Comparison of ENCODE assay signal across 11 mouse cellular contexts in the genomic region with DNA sequence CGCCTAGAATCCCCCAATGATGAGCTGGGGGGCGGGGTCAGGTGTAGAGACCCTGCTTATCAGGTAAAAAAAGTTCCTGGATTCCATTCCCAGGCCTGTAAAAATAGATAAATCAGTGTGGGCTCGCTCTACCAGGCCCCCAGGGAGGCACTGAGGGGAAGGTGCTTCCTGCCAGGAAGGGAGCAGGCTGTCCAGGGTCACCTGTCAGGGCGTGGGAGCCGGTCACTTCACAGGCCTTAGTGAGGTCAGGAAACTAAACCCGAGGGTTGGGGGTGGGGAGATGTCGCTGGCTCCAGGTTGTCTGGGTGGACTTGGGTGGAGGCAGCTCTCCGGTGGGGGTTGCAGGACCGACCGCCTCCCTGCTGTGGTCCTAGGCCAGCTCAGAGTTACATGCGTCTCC. TPM values are rescaled to one million over a fixed set of nuclear protein-coding genes. Genes with fewer than 3 reads are reported as not detected.
DNase-seq lines count a peak whose midpoint lies in the region; ATAC-seq and TF ChIP-seq lines count a peak whose summit lies in the region.
"Had no signal": no experiment of that assay in that cellular context is flagged by ENCODE, and none has a peak within 500 bp of the region (broad histone marks: within the 10 kb centered on the region; RNA-seq: fewer than 3 reads in every experiment).

No protein-coding gene starts in this region.

- H3K9ac ChIP-seq in forebrain, embryonic 12.5 days, result no peak overlapping the region
- H3K9ac ChIP-seq in forebrain, postnatal 0 days, result no peak overlapping the region
- H3K9ac ChIP-seq in heart, embryonic 11.5 days (ENCODE audit: low read depth, low read length), result peak overlapping the region; percentile 43; the same call in 1 of the 2 replicates

- H3K9me3 ChIP-seq in forebrain, embryonic 12.5 days, result no peaks in the 10 kb centered on the region
- no peaks in the 10 kb centered on the region for H3K9me3 ChIP-seq in forebrain, postnatal 0 days (ENCODE audit: low read length)
- H3K9me3 ChIP-seq in heart, embryonic 11.5 days (replicated peaks; ENCODE audit: control insufficient read depth, low read length), result no peaks in the 10 kb centered on the region

- peaks cover 42% of the 10 kb centered on the region for H3K36me3 ChIP-seq in forebrain, embryonic 12.5 days (replicated peaks)
- peaks cover 35% of the 10 kb centered on the region for H3K36me3 ChIP-seq in forebrain, postnatal 0 days (ENCODE audit: insufficient read depth)
- no peaks in the 10 kb centered on the region for H3K36me3 ChIP-seq in heart, embryonic 11.5 days (ENCODE audit: control insufficient read depth, insufficient read depth, low read length)

- no peak for DNase-seq in forebrain, postnatal 0 days
- DNase-seq in adrenal gland, adult 2 months, result peak; percentile 76
- peak; percentile 70 for DNase-seq in kidney, adult 9 months
- DNase-seq in thymus, adult 18-20 months, result no peak
- no peak for DNase-seq in MN1 (ENCODE audit: low spot score)
- DNase-seq: layer of hippocampus, postnatal 36 days; right cerebral cortex, postnatal 25 days had no signal

- no peak for ATAC-seq in forebrain, embryonic 12.5 days (ENCODE audit: low FRiP score)
- no peak for ATAC-seq in forebrain, postnatal 0 days
- ATAC-seq in heart, embryonic 11.5 days (replicated peaks; ENCODE audit: insufficient number of reproducible peaks, low FRiP score, low TSS enrichment), result peak; percentile 56
- ATAC-seq in megakaryocyte, adult 5-6 weeks (ENCODE audit: poor library complexity, severe bottlenecking), result no peak

- no peak overlapping the region for H3K4me2 ChIP-seq in forebrain, embryonic 12.5 days
- no peak overlapping the region for H3K4me2 ChIP-seq in forebrain, postnatal 0 days (ENCODE audit: low read depth)
- peak overlapping the region; percentile 48 for H3K4me2 ChIP-seq in heart, embryonic 11.5 days

- H3K4me1 ChIP-seq in forebrain, embryonic 12.5 days, result peaks cover 63% of the 10 kb centered on the region
- H3K4me1 ChIP-seq in forebrain, postnatal 0 days (ENCODE audit: insufficient read depth), result peaks cover 32% of the 10 kb centered on the region
- peaks cover 40% of the 10 kb centered on the region for H3K4me1 ChIP-seq in heart, embryonic 11.5 days (ENCODE audit: control insufficient read depth, insufficient read depth, low read length)

- no peaks in the 10 kb centered on the region for H3K27me3 ChIP-seq in forebrain, embryonic 12.5 days
- no peaks in the 10 kb centered on the region for H3K27me3 ChIP-seq in forebrain, postnatal 0 days (ENCODE audit: insufficient read depth, low read length)
- H3K27me3 ChIP-seq in heart, embryonic 11.5 days (ENCODE audit: control insufficient read depth, insufficient read depth, low read length), result no peaks in the 10 kb centered on the region

- no peak overlapping the region for H3K4me3 ChIP-seq in forebrain, embryonic 12.5 days (replicated peaks)
- no peak overlapping the region for H3K4me3 ChIP-seq in forebrain, postnatal 0 days (ENCODE audit: low read depth, low read length)
- no peak overlapping the region for H3K4me3 ChIP-seq in heart, embryonic 11.5 days (ENCODE audit: low read depth, low read length)

- H3K27ac ChIP-seq in forebrain, embryonic 12.5 days, result peak overlapping the region; percentile 93; the same call in 1 of the 2 replicates
- H3K27ac ChIP-seq in forebrain, postnatal 0 days (ENCODE audit: low read depth, low read length), result no peak overlapping the region
- peak overlapping the region; percentile 73 for H3K27ac ChIP-seq in heart, embryonic 11.5 days (ENCODE audit: low read depth, low read length)

- 77% methylated on average over 11 of the region's 11 CpGs for WGBS in forebrain, embryonic 12.5 days
- 79% methylated on average over 11 of the region's 11 CpGs for WGBS in forebrain, postnatal 0 days
- 28% methylated on average over 11 of the region's 11 CpGs for WGBS in heart, embryonic 11.5 days (ENCODE audit: insufficient replicate concordance)

- no peak for TF ChIP-seq CTCF in forebrain, postnatal 0 days (IDR thresholded peaks at IDR 0.05; ENCODE audit: low read depth)

RNA-seq across cellular contexts. Expression of gene Palm, which starts 12.3 kb away (rescaled TPM):
- 184 and 194 TPM in 2 replicates for polyA plus RNA-seq in forebrain, embryonic 12.5 days (2016; fragmentation: Nextera tagmentation; extraction: Ambion mirVana)
- 154 and 178 TPM in 2 replicates for total RNA-seq in forebrain, postnatal 0 days (2014; rRNA removed)
- polyA plus RNA-seq in forebrain, postnatal 0 days (2015; fragmentation: Nextera tagmentation; extraction: Ambion mirVana), result 351 and 365 TPM in 2 replicates
- total RNA-seq in adrenal gland, adult 2 months (2021), result 100 to 1,000 TPM in 1 of 2 experiments, 10 to 100 TPM in 1; 68.1 to 105 TPM
- 138 and 146 TPM in 2 replicates for polyA plus RNA-seq in adrenal gland, adult 2 months (2012; rRNA removed)
- polyA plus RNA-seq in heart, embryonic 11.5 days (2014; fragmentation: Nextera tagmentation; extraction: Ambion mirVana), result 66.6 and 70.1 TPM in 2 replicates
- total RNA-seq in megakaryocyte, adult 5-6 weeks (2015), result 39.3 and 42.2 TPM in 2 replicates
- 30.2 and 35.5 TPM in 2 replicates for total RNA-seq in megakaryocyte, adult 5-6 weeks (2017)

RNA-seq across cellular contexts. Expression of gene Prss57, which starts 14.9 kb away (rescaled TPM):
- polyA plus RNA-seq in forebrain, embryonic 12.5 days (2016; fragmentation: Nextera tagmentation; extraction: Ambion mirVana), result 0.09 TPM in 1 of 2 replicates, not detected in the other
- 0.31 TPM in 1 of 2 replicates, not detected in the other for total RNA-seq in forebrain, postnatal 0 days (2014; rRNA removed)
- polyA plus RNA-seq in forebrain, postnatal 0 days (2015; fragmentation: Nextera tagmentation; extraction: Ambion mirVana), result 0.35 and 0.67 TPM in 2 replicates
- total RNA-seq in adrenal gland, adult 2 months (2021), result under 1 TPM in 1 of 2 experiments, not detected in 1; 0.21 TPM
- polyA plus RNA-seq in adrenal gland, adult 2 months (2012; rRNA removed), result 0.28 TPM in 1 of 2 replicates, not detected in the other
- not detected in 2 replicates for polyA plus RNA-seq in heart, embryonic 11.5 days (2014; fragmentation: Nextera tagmentation; extraction: Ambion mirVana)
- total RNA-seq in megakaryocyte, adult 5-6 weeks (2015), result 2.7 and 5.6 TPM in 2 replicates
- total RNA-seq in megakaryocyte, adult 5-6 weeks (2017), result 1.2 and 1.8 TPM in 2 replicates
- polyA plus RNA-seq: C2C12 had no signal

RNA-seq across cellular contexts. Expression of gene Misp, which starts 15.2 kb away (rescaled TPM):
- polyA plus RNA-seq in forebrain, embryonic 12.5 days (2016; fragmentation: Nextera tagmentation; extraction: Ambion mirVana), result 0.81 and 1.1 TPM in 2 replicates
- 0.24 and 0.77 TPM in 2 replicates for total RNA-seq in forebrain, postnatal 0 days (2014; rRNA removed)
- 0.09 and 0.41 TPM in 2 replicates for polyA plus RNA-seq in forebrain, postnatal 0 days (2015; fragmentation: Nextera tagmentation; extraction: Ambion mirVana)
- under 1 TPM; 0.31 to 0.32 TPM for total RNA-seq in adrenal gland, adult 2 months (2021)
- polyA plus RNA-seq in adrenal gland, adult 2 months (2012; rRNA removed), result 0.03 and 0.10 TPM in 2 replicates
- 0.63 and 0.89 TPM in 2 replicates for polyA plus RNA-seq in heart, embryonic 11.5 days (2014; fragmentation: Nextera tagmentation; extraction: Ambion mirVana)
- not detected in 2 replicates for total RNA-seq in megakaryocyte, adult 5-6 weeks (2015)
- not detected in 2 replicates for total RNA-seq in megakaryocyte, adult 5-6 weeks (2017)
- polyA plus RNA-seq: C2C12 had no signal

RNA-seq across cellular contexts. Expression of gene Fstl3, which starts 28.6 kb away (rescaled TPM):
- polyA plus RNA-seq in forebrain, embryonic 12.5 days (2016; fragmentation: Nextera tagmentation; extraction: Ambion mirVana), result 0.55 and 1.0 TPM in 2 replicates
- 2.1 and 4.5 TPM in 2 replicates for total RNA-seq in forebrain, postnatal 0 days (2014; rRNA removed)
- 1.7 and 2.8 TPM in 2 replicates for polyA plus RNA-seq in forebrain, postnatal 0 days (2015; fragmentation: Nextera tagmentation; extraction: Ambion mirVana)
- 10 to 100 TPM in 1 of 2 experiments, 1 to 10 TPM in 1; 10.0 to 37.2 TPM for total RNA-seq in adrenal gland, adult 2 months (2021)
- 47.0 and 74.7 TPM in 2 replicates for polyA plus RNA-seq in adrenal gland, adult 2 months (2012; rRNA removed)
- 11.4 TPM in 2 replicates for polyA plus RNA-seq in heart, embryonic 11.5 days (2014; fragmentation: Nextera tagmentation; extraction: Ambion mirVana)
- 3.9 and 5.3 TPM in 2 replicates for total RNA-seq in megakaryocyte, adult 5-6 weeks (2015)
- total RNA-seq in megakaryocyte, adult 5-6 weeks (2017), result 1.7 and 2.7 TPM in 2 replicates

RNA-seq across cellular contexts. Expression of gene Rnf126, which starts 38.9 kb away (rescaled TPM):
- polyA plus RNA-seq in forebrain, embryonic 12.5 days (2016; fragmentation: Nextera tagmentation; extraction: Ambion mirVana), result 96.8 and 103 TPM in 2 replicates
- 54.1 and 88.3 TPM in 2 replicates for total RNA-seq in forebrain, postnatal 0 days (2014; rRNA removed)
- polyA plus RNA-seq in forebrain, postnatal 0 days (2015; fragmentation: Nextera tagmentation; extraction: Ambion mirVana), result 131 and 143 TPM in 2 replicates
- 10 to 100 TPM; 51.6 to 51.8 TPM for total RNA-seq in adrenal gland, adult 2 months (2021)
- polyA plus RNA-seq in adrenal gland, adult 2 months (2012; rRNA removed), result 222 and 226 TPM in 2 replicates
- 63.1 and 69.0 TPM in 2 replicates for polyA plus RNA-seq in heart, embryonic 11.5 days (2014; fragmentation: Nextera tagmentation; extraction: Ambion mirVana)
- 30.4 and 34.0 TPM in 2 replicates for total RNA-seq in megakaryocyte, adult 5-6 weeks (2015)
- 12.5 and 13.0 TPM in 2 replicates for total RNA-seq in megakaryocyte, adult 5-6 weeks (2017)

Comparison
In these comparisons a context has a peak if more than half of its experiments do, and no peak if none do; other contexts are left out.
1. DNase-seq: peak in adrenal gland, adult 2 months (single experiment) and kidney, adult 9 months (single experiment); none in forebrain, postnatal 0 days (single experiment), thymus, adult 18-20 months (0 of 2) and MN1 (single experiment).